Mouse (Mus musculus): ENCODE results near the gene Acsl1.
A peak's percentile ranks its signal among the peaks of the same experiment; 100 is the strongest.

Acsl1 gene

DNA sequence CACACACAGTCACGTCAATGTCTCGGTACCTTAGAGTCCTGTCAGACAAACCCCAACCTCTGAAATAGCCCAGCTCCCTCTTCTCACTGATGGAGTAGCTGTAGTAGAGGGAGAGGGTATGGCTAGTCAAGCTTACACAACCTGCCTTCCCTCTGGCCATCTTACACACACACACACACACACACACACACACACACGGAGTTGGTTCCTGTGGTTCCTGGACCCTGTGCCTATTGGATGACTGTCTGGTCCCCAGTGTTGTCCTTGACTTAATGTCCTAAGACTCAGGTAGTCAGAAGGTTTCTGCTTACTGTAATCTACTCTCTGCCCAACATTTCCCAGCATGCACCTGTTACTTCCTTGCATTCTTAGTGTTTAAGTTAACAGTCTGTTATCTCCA is 5.1 kb downstream of the Acsl1 start:
- peak; percentile 1 for DNase-seq

DNA sequence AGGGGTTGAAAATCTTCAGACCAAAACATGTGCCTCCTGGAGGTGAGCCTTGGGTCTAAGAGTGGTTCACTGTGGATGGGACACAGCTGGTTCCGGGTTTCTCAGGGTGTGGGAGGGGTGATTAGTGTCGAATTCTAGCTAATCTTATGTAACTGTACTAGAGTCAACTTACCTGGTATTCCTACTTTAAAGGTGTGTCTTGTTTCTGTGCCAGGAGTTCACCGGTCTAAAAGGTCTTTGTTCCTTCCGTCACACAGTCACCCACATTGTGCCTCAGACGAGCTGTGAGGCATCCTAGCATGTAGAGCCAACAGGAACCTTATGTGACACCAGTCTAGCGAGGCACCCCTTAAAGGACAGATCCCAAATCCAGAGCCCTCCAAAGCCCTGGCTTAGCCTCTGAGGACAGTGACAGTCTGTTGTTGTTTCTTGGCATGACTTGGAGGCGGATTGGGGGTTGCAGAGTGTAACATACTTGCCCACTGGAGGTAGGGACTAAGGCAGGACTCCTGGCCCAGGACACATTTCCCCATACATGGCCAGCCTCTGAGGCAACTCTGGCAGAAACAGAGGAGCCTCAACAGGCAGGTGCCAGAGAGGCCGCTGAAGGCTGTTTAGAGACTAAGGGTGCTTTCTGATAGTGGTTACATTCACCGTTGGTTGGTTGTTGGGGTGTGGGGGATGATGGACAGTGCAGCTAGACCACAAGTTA is 7.1 kb downstream of the Acsl1 start:
- peak; percentile 5 for DNase-seq

DNA sequence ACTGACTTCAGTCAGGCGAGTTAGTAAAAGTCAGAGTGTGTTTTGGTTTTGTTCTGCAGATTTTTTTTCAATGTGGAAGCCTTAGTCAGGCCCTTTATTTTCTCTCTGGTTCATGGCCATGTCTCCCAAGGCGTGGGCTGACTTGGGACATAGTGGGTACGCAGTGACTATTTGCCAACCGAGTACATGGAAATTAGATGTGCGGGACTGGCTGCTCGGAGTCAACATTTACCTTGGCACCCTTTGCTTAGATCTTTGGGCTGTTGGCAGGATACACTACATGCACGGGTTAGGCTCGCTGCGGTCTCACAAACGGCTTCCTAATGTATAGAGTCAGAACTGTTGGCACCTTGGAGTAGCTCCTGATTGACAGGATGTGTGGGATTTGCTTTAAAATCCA is 7.9 kb downstream of the Acsl1 start:
- DNase-seq, result peak; percentile 7

DNA sequence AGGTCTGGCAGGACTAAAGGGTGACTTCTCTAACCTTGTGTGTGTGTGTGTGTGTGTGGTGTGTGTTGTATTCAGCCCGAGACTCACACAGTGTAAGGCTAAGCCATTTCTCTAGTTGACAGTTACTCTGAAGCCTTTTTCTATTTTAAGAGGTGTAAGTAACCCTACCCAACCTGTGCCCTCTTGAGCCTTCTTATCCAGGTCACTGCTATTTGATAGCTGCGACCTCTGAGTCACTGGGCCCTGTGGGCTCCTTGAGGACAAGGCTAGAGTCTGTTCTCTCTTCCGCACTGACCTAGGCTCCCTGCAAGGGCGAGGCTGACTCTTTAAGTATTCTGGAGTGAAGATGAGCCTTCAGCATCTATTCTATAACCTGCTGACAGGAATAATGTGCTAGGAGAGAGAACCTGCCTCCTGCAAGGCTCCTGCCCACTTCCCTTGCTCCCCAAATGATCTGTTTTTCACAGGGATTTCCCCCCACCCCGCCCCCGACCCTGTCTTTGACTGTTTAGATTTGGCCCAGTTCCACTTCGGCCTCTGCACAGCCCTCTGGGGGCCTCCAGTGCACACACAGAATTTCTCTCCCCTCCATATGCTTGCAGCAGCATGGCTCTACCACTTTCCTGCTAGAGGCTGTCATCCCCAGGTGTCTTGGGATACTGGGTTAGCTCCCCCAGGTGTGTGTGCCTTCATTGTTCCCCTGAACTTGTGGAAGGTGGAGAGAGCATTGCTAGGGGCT is 9.1 kb downstream of the Acsl1 start:
- peak; percentile 15 for DNase-seq

DNA sequence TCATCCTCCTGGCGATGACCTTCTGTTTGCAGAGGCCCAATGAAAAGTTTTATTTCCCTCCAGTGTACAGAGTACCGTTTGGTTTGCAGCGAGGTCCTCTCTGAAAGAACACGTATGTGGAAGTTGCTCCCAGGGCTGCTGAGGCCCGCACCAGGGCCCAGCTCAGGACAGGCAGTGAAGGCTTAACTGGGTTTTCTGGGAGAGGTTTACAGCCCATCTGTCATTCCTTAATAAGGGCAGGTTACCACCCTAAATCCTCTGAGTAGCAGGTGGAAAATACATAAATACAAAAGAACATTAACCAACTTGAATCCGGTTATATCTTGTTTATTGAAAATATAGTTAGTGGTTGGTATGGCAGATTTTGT is 9.7 kb downstream of the Acsl1 start:
- no peak for DNase-seq

- peak; percentile 3 for DNase-seq
Observed at GRCm38 (mm10) chr8:46482771-46483170, 11.9 kb downstream of the Acsl1 start.

GRCm38 (mm10) chr8:46483247-46483646 is 12.4 kb downstream of the Acsl1 start:
- DNase-seq, result peak; percentile 0

GRCm38 (mm10) chr8:46484077-46484476 is 13.2 kb downstream of the Acsl1 start:
- DNase-seq, result no peak

GRCm38 (mm10) chr8:46484931-46485463 is 14.2 kb downstream of the Acsl1 start:
- DNase-seq, result no peak

GRCm38 (mm10) chr8:46488085-46488561 is 17.3 kb downstream of the Acsl1 start:
- no peak for DNase-seq

DNA sequence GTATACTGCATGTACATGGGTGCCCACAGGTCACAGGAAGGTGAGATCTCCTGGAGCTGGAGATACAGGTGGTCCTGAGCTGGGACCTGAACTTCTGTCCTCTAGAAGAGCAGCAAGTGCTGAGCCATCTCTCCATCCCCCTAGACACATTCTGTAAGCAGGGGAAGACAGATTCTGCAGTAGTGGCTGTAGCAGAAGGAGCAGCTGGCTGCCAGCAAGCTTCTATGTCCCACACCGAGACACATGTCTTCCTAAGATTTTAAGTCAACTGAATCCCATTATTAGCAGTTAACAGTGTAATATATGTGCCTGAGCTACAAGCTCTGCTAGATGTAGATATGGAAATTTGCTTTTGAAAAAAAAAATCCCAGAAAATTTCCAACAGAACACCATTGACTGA is 18.4 kb downstream of the Acsl1 start:
- DNase-seq, result no peak

- no peak for DNase-seq
Observed at GRCm38 (mm10) chr8:46490250-46490649, 19.4 kb downstream of the Acsl1 start.

DNA sequence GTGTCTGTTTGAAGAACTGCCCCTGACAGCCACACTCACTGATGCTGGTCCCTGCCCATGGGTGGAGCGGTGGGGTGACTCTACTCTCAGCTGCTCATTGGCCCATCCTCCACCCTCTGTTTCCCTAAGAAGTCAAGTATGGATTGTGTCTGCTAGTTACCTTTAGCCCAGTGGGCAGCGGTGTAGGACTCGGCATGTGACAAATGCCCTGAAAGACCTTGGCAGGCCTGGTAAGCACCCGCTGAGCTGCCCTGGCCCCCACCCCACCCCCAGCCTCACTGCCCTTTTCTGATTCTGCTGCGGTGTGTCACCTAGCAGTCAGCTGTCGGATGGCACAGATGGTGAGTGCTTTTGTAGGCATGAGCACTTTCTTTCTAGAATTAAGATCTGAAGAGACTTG is 20.0 kb downstream of the Acsl1 start:
- DNase-seq, result no peak

DNA sequence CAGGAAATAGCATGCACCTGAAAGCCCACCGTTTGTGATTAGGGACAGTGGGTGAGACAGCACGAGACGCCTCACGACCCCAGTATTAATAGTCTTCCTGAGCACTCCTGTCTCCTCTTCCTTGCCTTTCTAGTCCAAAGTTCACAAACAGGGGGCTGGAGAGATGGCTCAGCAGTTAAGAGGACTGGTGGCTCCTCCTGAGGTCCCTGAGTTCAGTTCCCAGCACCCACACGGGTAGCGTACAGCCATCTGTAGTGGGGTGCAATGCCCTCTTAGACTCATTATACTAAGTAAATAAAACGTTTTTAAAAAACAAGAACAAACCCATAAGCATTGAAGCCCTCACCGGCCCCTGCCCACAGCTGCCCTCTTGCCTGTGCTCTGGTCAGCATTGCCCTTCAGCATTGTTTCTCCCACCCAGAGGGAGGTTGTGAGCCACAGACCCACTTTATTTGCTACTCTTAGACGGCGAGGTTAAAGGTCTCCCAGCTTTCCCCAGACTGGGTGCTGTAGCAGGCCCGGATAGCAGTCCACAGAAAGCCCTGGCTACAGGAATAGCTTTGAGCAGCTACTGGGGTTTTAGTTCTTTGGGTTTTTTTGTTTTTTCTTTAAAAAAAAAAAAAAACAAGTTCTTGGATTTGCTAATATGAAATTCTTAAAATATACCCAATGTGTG is 22.8 kb downstream of the Acsl1 start:
- DNase-seq, result no peak

- DNase-seq, result no peak
Observed at GRCm38 (mm10) chr8:46496852-46497251, 26.0 kb downstream of the Acsl1 start.

- no peak for DNase-seq
Observed at GRCm38 (mm10) chr8:46497314-46498011, 26.6 kb downstream of the Acsl1 start.

DNA sequence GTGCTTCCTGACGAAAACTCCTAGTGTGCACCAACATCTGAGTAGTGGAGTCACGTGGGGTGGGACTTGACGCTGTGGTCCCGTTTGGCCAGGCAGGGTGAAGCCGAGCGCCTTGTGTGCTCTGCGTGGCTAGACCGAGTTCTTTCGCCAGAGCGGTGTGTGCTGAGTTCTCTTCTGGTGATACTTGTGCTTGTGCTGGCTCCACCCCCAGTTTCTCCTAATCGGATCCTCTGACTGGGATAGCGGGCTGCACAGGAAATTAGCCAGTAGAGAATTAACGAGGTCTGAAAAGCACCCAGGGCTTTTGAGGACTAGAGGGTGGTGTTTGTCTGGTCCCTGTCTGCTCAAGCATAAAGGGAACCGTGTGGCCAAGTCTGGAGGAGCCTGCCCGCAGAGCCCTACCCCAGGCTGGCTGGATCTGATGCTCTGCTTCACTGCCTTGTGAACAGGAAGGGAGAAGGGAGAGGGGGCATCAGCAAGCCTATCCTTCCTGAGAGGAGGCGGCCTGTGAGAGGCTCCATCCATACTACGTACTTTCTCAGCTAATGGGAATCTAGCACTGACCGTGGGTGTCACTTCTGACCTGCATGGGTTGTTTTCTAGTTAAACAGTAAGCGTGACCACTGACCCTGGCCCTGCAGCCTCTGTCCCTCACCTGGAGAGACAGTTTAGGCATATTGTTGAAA is 28.7 kb downstream of the Acsl1 start:
- no peak for DNase-seq

- DNase-seq, result no peak
Observed at GRCm38 (mm10) chr8:46502333-46503071, 31.7 kb downstream of the Acsl1 start.

DNA sequence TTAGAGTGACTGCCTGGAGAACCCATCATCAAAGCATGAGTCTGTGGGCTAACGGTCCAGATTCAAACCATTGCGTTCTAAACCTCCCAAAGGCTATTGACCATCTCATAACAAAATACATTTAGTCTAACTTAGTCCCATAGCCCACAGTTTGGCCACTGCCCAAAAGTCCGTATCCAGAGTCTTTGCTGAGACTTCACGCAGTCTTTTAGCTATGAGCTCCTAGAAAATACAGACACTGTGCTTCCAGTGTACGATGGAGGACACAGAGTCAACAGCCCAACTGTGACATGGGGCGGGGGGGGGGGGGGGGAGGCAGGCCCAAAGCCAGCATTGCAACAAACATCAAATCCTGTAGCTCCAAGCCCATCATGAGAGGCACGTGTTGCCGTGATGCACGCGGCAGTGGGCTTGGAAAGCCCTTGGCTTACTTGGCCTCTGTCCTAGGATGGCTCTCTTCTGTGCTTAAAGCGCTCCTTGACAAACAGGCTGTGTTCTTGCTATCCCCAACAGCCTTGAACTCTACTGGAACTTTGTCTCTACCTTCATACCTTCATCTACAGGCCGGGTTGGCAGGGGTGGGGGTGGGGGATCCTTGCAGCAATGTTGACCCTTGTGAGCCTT is 32.3 kb downstream of the Acsl1 start:
- DNase-seq, result no peak

- DNase-seq, result no peak
Observed at GRCm38 (mm10) chr8:46504196-46504595, 33.4 kb downstream of the Acsl1 start.
